Mouse (Mus musculus): Measurements from ENCODE around the gene Trib2. TPM values are rescaled to one million over a fixed set of nuclear protein-coding genes. Genes with fewer than 3 reads are reported as not detected.

Gene Trib2
- total and polyA plus RNA-seq, 3 experiments = 20.1 to 80.6 (median 53.8) TPM

- Histone ChIP-seq H3K9ac (ENCODE audit: control insufficient read depth, low read depth, low read length, poor library complexity, severe bottlenecking) (no peak overlapping the region), H3K4me1 (ENCODE audit: control insufficient read depth in 1 of 2, insufficient read depth in 2 of 2, low read length in 2 of 2) (no peaks in the 10 kb centered on the region), H3K36me3 (ENCODE audit: control insufficient read depth in 1 of 2, insufficient read depth in 2 of 2, low read length in 2 of 2) (no peaks in the 10 kb centered on the region), H3K27me3 (ENCODE audit: control insufficient read depth in 1 of 2, insufficient read depth in 2 of 2, low read length in 2 of 2) (peaks cover 2 to 4% of the 10 kb centered on the region in 2 experiments; a peak in 3 of 4 replicates), H3K79me2 (ENCODE audit: control insufficient read depth, insufficient read depth, low read length, poor library complexity) (no peaks in the 10 kb centered on the region), H3K27ac (ENCODE audit: control insufficient read depth, low read depth, low read length) (no peak overlapping the region), H3K4me3 (ENCODE audit: control insufficient read depth in 1 of 2, insufficient read depth in 1 of 2, low read depth in 2 of 2, low read length in 2 of 2) (no peak overlapping the region), H3K9me3 (replicated peaks; ENCODE audit: insufficient read depth, low read length) (no peaks in the 10 kb centered on the region)
- no peak for DNase-seq (ENCODE audit: low read depth, low spot score)
- TF ChIP-seq TAL1 (IDR thresholded peaks at IDR 0.05; ENCODE audit: low read length) = no peak
These were observed 39.7 kb downstream of the Trib2 start for GRCm38 (mm10) chr12:15777047-15777446.

GRCm38 (mm10) chr12:15771686-15772085 is 45.0 kb downstream of the Trib2 start:
- H3K36me3 ChIP-seq (ENCODE audit: control insufficient read depth in 1 of 2, insufficient read depth in 2 of 2, low read length in 2 of 2) = no peaks in the 10 kb centered on the region
- no peak overlapping the region for H3K4me3 ChIP-seq (ENCODE audit: control insufficient read depth in 1 of 2, insufficient read depth in 1 of 2, low read depth in 2 of 2, low read length in 2 of 2)
- H3K27ac ChIP-seq (ENCODE audit: control insufficient read depth, low read depth, low read length) = no peak overlapping the region
- TF ChIP-seq EP300 (IDR thresholded peaks at IDR 0.05; ENCODE audit: low read depth in 1 of 2, low read length in 2 of 2) = no peak
- no peak for TF ChIP-seq MXI1 (IDR thresholded peaks at IDR 0.05; ENCODE audit: low read depth, low read length)
- no peak for TF ChIP-seq BHLHE40 (IDR thresholded peaks at IDR 0.05; ENCODE audit: borderline replicate concordance, low read depth, low read length)
- no peak for TF ChIP-seq CHD2 (IDR thresholded peaks at IDR 0.05; ENCODE audit: low read length)
- no peaks in the 10 kb centered on the region for H3K9me3 ChIP-seq (replicated peaks; ENCODE audit: insufficient read depth, low read length)
- H3K79me2 ChIP-seq (ENCODE audit: control insufficient read depth, insufficient read depth, low read length, poor library complexity) = no peaks in the 10 kb centered on the region
- H3K4me1 ChIP-seq (ENCODE audit: control insufficient read depth in 1 of 2, insufficient read depth in 2 of 2, low read length in 2 of 2) = no peaks in the 10 kb centered on the region
- H3K27me3 ChIP-seq (ENCODE audit: control insufficient read depth in 1 of 2, insufficient read depth in 2 of 2, low read length in 2 of 2) = no peaks in the 10 kb centered on the region; a peak in 3 of 4 replicates
- H3K9ac ChIP-seq (ENCODE audit: control insufficient read depth, low read depth, low read length, poor library complexity, severe bottlenecking) = no peak overlapping the region
- DNase-seq (ENCODE audit: low read depth, low spot score) = no peak

GRCm38 (mm10) chr12:15768536-15768935 is 48.2 kb downstream of the Trib2 start:
- Histone ChIP-seq H3K27ac (ENCODE audit: control insufficient read depth, low read depth, low read length) (no peak overlapping the region), H3K9me3 (replicated peaks; ENCODE audit: insufficient read depth, low read length) (no peaks in the 10 kb centered on the region), H3K4me3 (ENCODE audit: control insufficient read depth in 1 of 2, insufficient read depth in 1 of 2, low read depth in 2 of 2, low read length in 2 of 2) (no peak overlapping the region), H3K9ac (ENCODE audit: control insufficient read depth, low read depth, low read length, poor library complexity, severe bottlenecking) (no peak overlapping the region), H3K79me2 (ENCODE audit: control insufficient read depth, insufficient read depth, low read length, poor library complexity) (no peaks in the 10 kb centered on the region), H3K36me3 (ENCODE audit: control insufficient read depth in 1 of 2, insufficient read depth in 2 of 2, low read length in 2 of 2) (no peaks in the 10 kb centered on the region), H3K27me3 (ENCODE audit: control insufficient read depth in 1 of 2, insufficient read depth in 2 of 2, low read length in 2 of 2) (no peaks in the 10 kb centered on the region; a peak in 2 of 4 replicates), H3K4me1 (ENCODE audit: control insufficient read depth in 1 of 2, insufficient read depth in 2 of 2, low read length in 2 of 2) (no peaks in the 10 kb centered on the region)
- no peak for DNase-seq (ENCODE audit: low read depth, low spot score)
- TF ChIP-seq ZC3H11A (IDR thresholded peaks at IDR 0.05; ENCODE audit: low read depth, low read length) (no peak), E2F4 (IDR thresholded peaks at IDR 0.05; ENCODE audit: borderline replicate concordance, low read depth, low read length) (no peak), RCOR1 (IDR thresholded peaks at IDR 0.05; ENCODE audit: low read depth, low read length) (no peak), POLR2AphosphoS5 (IDR thresholded peaks at IDR 0.05; ENCODE audit: borderline replicate concordance, low read depth, low read length) (no peak), POLR2A (IDR thresholded peaks at IDR 0.05; ENCODE audit: control insufficient read depth in 1 of 2, insufficient read depth in 1 of 2, low read depth in 1 of 2, low read length in 2 of 2, poor library complexity in 1 of 2) (no peak), EP300 (IDR thresholded peaks at IDR 0.05; ENCODE audit: low read depth in 1 of 2, low read length in 2 of 2) (no peak), ETS1 (IDR thresholded peaks at IDR 0.05; ENCODE audit: low read depth, low read length) (no peak), USF1 (IDR thresholded peaks at IDR 0.05; ENCODE audit: low read depth, low read length) (no peak), BHLHE40 (IDR thresholded peaks at IDR 0.05; ENCODE audit: borderline replicate concordance, low read depth, low read length) (no peak), UBTF (IDR thresholded peaks at IDR 0.05; ENCODE audit: borderline replicate concordance, insufficient read depth, low read depth, low read length) (no peak), NELFE (IDR thresholded peaks at IDR 0.05; ENCODE audit: low read depth, low read length) (no peak), GATA1 (IDR thresholded peaks at IDR 0.05; ENCODE audit: low read depth, low read length) (no peak), GABPA (IDR thresholded peaks at IDR 0.05; ENCODE audit: low read depth, low read length) (no peak), CHD2 (IDR thresholded peaks at IDR 0.05; ENCODE audit: low read length) (no peak), SMC3 (IDR thresholded peaks at IDR 0.05; ENCODE audit: low read depth, low read length) (no peak), KAT2A (conservative IDR thresholded peaks at IDR 0.05; ENCODE audit: low read depth, low read length) (no peak)

Measured in MEL (cell line).